Mouse (Mus musculus): ENCODE measurements around the gene Clpb.
"Not testable (repeated sequence)": the region's sequence is repeated elsewhere in the genome, so short reads cannot be mapped to it uniquely, and the experiment has no call there.

The Clpb gene

DNA sequence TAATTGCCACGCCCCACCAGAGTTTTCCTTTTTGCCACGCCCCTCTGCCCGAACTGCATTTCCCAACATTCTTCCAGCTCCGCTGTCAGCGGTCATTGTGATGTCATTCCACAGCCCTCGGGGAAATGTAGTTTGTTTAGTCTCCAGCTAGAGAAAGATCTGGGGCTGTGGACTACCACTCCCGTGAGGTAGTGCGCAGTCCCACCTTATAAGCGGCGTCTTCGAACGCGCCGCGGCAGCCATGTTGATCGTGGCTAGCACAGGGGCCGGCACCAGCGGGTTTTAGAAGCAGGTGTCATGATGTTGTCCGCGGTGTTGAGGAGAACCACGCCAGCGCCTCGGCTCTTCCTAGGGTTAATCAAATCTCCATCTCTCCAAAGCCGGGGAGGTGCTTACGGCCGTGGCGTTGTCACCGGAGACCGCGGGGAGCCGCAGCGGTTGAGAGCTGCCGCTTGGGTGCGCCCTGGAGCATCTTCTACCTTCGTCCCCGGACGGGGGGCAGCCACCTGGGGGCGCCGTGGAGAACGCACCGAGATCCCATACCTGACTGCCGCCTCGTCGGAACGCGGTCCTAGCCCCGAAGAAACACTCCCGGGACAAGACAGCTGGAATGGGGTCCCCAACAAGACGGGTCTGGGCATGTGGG, at the start of gene Clpb:
TSS of gene Clpb (plus strand) at position 120 of the 646 bp plus-strand sequence.
- DNase-seq (ENCODE audit: inconsistent ontology term): peak; percentile 94

DNA sequence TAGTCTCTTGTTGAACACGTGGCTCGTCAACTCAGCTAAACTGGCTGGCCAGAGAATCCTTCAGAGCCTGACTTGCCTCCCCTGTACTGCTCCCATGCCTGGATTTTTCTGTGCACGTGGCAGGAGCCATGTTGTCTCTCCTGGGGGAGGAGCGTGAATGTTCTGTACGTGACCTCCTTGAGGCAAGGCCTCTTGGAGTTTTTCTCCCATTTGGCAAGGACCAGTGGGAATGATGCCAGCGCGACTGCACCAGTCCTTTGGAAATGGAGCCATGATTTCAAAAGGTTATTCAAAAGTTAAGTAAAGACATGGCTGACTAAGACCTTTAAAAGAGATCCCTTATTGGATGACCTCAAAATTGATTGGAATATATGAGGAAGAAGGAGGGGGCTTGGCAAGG, 48.0 kb upstream of the Clpb start:
- no peak for DNase-seq (ENCODE audit: inconsistent ontology term)

DNA sequence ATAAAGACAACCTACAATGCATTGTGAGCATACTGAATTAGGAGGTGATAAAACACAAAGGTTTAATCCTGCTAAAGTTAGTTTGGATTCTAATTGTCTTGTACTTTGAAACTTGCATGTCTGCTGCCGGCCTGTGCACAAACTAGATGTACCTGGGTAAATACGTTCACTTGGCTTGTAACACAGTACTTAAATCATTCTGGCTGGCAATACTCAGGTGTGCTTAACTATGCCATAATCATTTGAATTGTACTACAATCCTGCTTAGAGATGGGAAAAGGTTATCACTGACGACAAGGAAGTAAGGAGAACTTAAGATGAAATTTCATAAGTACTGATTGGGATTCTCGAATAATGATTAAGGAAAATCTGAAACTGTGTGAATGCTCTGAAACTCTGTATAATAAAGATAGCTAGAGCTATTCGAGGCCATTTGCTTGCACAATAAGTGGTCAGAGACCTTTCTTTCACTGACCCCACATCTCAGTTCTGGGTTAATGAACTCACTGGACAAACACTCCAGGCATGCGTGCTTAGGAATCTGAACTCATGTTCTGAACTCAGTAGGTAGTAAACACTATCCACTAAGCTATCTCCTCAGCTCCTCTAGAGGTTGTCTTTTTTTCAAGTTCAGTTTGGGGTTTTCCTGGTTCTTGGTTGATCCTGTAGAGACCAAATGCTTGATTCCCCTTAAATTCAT, 47.1 kb upstream of the Clpb start:
- DNase-seq (ENCODE audit: inconsistent ontology term): peak; percentile 52

DNA sequence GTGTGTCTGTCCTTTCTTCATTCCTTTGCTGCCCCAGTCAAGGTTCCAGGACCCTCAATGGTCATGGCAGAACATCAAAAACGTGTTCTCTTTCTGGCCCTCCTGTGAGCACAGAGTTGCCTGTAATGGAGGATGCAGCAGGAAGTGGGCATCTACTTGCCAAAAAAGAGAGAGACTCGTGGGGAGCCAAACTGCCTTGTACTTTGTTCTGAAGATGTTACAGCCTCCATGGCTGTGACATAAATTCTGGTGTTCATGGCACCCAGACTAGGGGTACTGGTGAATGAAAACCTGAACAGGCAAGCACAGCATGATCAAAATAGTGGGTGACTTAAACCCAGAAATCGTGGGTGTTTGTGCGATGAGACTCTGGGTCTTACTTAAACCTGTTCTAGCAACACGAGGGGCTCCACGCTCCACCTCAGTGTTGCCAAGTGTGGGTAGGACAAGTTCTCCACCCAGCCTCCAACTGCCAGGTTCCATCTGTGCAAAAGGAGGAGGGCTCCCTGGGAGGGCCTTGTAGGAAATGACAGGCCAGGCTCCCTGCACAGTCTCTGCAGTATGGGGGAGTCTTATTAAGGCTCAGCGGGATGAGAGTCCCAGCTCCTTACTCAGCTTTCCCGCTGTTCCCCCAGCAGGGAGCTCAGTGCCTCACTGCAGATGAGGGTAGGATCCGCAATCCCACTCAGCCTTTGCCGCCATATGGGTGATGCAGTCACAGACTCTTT, 45.8 kb upstream of the Clpb start:
- DNase-seq (ENCODE audit: inconsistent ontology term): no peak

DNA sequence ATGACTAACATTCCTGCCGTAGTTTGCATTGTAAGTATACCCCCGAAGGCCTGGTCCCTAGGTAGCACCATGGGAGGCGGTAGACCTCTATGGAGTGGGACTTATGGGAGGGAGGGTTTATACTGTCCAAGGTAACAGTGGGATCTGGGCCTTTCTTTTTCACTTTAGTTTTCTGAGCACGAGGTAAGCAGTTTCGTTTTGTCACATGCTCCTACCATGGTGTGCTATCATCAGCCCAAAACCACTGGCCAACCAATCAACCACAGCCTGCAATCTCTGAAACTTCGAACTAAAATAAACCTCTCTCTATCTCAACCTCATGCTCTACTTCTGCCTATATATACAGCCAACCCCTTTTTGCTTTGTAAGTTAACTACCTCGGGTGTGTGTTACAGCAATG, 45.2 kb upstream of the Clpb start:
- no peak for DNase-seq (ENCODE audit: inconsistent ontology term)

DNA sequence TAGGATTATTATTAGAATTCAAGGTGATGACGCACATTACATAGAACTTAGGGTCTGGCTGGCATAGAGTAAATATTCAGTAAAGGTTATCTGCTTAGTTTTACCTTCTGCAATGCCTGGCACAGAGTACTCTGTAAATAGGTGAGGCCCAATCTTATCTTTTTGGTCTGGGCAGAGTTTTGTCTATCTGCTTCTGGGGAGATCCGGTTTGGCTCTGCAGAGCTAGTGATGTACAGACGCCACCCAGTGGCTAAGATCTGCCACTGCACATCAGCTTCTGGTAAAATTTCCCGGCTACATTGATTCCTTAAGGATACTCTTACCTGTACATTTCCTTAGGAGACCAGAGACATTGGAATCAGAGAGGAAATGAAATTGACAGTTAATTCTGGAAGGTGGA, 43.1 kb upstream of the Clpb start:
- DNase-seq (ENCODE audit: inconsistent ontology term): no peak

DNA sequence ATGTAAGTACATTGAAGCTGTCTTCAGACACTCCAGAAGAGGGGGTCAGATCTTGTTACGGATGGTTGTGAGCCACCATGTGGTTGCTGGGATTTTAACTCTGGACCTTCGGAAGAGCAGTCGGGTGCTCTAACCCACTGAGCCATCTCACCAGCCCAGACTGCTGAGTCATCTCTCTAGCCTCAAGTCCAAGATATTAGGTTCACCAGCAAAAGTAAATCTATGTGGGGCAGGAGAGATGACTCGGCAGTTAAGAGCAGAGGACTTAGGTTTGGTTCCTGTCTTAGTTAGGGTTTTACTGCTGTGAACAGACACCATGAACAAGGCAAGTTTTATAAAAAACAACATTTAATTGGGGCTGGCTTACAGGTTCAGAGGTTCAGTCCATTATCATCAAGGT, 41.6 kb upstream of the Clpb start:
- DNase-seq (ENCODE audit: inconsistent ontology term): not testable (repeated sequence)

DNA sequence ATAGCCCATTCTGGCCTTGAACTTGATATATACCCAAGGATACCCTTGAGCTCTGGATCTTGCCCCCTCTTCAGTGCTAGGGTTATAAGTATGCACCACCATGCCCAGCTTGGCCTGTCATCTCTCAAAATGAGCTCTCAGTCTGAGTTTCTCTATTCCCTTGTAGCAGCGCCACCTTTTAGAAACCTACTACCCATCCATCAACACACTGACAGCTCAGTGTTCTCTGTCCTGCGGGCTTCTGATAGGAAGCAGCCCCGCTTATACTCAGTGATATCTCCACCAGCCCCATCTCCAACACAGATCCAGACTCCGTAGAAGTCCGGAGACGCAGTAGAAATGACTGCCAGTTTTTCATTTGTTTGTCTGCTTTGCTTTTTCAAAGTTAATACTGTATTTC, 39.1 kb upstream of the Clpb start:
- DNase-seq (ENCODE audit: inconsistent ontology term): no peak

DNA sequence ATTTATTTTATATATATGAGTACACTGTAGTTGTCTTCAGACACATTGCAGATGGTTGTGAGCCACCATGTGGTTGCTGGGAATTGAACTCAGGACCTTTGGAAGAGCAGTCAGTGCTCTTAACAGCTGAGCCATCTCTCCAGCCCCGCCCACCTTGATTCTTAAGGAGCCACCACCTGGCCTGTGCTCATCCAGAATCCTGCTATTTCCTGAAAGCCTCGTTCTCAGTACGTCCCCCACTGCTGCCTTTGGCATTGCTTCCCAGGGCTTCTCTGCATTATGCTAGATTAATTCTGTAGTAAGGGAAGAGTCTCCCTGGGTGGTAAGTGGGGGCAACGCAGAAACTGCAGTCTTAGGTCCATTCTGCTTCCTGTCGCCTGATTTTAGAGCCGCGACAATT, 36.3 kb upstream of the Clpb start:
- not testable (repeated sequence) for DNase-seq (ENCODE audit: inconsistent ontology term)

DNA sequence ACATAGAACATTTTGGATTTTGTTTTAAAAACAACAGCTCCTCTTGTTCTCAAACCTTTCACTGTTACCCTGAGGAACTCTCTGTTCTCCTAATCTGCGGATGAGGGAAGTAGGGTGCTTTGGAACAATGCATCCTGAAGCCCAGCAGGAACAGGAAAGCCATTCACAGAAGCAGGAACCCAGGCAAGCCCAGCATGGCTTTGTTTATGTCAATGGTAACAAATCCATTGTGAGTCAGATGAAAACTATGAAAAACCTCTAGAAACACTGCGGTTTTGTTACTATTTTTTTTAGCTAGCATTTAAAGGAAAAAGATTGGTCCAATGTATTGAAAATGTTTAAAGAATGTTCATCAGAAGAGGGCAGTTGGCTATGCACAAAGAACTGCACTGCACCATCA, 35.0 kb upstream of the Clpb start:
- DNase-seq (ENCODE audit: inconsistent ontology term): peak; percentile 67

DNA sequence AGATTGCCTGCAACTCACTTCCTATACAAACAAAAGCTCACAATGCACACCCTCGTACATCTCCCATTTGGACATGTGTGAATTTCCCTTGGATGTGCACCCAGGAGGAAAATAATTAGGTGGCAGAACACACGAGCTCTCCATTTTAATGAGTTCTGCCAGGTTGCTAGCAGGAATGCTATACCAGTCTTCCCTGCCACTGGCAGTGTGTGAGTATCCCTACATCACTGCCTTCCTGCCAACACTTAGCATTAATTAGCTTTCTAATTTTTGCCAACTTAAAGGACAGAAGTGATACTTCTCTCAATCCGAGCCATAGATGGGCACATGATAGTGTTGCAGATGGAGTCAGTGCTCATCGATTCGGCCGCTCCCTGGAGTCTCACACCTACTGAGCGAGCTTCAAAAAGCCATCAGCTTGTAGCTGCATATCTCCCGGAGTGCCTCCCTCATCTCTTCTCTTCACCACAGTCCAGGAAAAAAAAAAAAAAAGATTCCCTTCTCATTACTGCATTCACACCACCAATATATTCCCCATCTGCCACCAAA, 29.7 kb upstream of the Clpb start:
- DNase-seq (ENCODE audit: inconsistent ontology term): no peak

DNA sequence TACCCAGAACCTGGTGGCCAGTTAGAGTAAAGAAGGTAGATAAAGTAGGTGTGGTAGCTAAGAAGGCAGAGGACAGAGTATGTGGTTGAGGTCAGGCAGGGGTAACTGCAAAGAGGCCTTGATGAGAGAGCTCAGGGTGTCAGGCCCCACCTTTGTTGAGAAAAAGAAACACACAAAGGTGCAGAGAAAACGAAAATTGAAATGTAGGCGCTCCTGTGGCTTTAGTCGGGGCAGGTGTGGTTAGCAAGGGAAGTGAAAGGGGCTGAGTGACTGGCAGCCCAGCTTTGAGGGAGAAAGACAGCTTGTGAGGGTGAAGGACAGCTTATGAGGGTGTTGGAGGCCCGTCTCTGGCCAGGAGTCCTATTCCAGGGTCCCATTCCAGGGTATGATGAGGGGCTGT, 28.9 kb upstream of the Clpb start:
- DNase-seq (ENCODE audit: inconsistent ontology term): no peak

DNA sequence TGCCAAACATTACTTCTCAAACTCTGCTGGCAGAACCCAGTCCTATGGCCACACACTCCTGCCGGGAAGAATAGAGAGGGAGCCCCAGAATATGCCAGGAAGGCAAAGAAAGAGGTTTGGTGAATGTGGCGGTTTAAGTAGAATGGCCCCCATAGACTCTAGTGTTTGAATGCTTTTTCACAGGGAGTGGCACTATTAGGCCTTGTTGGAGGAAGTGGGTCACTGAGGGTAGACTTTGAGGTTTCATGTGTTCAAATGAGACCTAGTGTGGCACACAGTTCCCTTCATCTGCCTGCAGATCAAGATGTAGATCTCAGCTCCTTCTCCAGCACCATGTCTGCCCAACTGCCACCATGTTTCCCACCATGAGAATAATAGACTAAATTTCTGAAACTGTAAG, 27.4 kb upstream of the Clpb start:
- DNase-seq (ENCODE audit: inconsistent ontology term): no peak

DNA sequence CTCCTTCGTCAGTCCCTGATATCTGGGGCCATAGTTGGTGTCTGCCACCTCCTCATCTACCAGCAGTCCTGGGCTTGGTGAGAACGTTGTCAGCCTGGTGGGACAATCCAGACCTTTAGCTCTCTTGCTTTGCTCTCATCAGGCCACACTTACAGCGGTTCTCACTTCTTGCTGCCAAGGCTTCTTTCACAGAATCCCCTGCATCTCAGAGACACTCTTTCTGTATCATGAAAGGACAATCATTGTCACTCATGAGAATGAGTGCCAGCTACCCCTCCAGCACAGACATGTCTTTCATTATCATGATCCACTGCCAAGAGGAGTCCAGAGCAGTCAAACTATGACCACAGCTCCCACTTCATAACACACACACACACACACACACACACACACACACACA, 19.6 kb upstream of the Clpb start:
- DNase-seq (ENCODE audit: inconsistent ontology term): no peak

DNA sequence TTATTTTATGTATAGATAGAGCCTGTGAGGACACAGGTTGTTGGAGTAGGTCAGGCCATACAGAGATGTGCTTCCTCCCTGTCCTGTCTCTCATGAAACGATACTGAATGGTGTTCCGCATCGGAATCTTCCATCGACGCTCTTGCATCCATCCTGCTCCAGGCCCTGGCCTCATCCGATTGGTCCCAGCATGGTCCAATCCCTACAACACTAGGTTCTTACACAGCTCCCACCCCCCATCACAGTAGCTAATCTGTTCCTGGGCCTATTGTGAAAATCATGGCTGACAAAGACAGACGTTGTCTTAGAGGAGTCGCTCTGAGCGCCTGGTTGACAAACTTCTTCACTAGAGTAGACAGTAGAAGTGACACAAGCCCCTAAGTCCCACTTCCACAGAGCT, 13.7 kb upstream of the Clpb start:
- no peak for DNase-seq (ENCODE audit: inconsistent ontology term)

DNA sequence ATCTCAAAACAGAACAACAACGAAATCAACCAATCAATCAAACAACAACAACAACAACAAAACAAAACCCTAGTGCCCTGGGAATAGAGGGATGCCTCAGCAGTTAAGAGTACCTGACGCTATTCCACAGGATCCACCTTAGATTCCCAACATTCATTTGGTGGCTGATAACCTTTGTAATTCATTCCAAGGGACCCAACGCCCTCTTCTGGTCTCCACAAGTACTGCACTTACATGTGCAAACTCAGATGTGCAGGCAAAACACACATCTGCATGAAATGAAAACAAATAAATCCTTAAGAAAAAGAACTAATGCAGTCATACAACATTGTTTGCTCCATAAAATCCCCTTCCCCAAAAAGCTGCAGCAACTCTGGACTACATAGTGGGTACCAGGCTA, 12.9 kb upstream of the Clpb start:
- DNase-seq (ENCODE audit: inconsistent ontology term): no peak

DNA sequence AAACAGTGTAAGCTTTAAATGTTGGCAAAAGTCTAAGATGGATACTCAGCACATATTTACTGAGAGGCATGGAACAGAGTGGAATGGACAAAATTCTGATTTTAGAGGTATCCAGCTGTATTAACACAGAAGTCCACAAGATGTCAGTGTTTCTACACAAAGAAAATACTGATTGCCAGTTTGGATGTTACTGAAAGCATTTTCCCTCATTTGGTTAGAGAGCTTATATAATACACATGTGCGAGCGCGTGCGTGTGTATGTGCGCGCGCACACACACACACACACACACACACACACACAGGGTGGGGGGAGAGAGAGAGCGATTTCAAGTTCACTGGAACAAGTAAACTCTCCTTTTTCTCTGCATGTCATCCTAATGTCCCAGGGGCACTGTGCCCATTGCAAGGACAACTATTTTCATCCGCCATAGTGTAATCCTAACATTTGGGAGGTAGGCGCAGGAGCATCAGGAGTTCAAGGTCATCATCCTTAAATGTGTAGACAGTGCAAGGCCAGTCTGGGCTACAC, 9.7 kb upstream of the Clpb start:
- peak; percentile 57 for DNase-seq (ENCODE audit: inconsistent ontology term)

DNA sequence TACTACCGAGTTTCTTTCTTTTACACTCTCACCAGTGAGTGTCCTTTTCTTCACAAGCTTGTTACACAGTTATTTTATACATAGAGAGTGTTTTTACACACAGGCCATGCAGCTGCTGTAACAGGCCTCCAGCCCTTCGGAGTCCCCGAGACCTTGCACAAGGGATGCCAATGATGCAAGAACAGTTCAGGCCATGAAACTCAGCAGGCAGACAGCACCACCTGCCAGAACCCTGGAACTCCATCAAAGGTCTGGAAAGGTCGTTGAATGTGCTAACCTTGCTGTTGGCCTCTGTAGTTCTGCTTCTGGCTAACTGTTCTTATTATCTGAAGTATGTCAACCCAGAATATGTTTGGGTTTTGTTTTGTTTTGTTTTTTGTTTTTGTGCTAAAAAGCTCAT, 8.5 kb upstream of the Clpb start:
- DNase-seq (ENCODE audit: inconsistent ontology term): no peak

DNA sequence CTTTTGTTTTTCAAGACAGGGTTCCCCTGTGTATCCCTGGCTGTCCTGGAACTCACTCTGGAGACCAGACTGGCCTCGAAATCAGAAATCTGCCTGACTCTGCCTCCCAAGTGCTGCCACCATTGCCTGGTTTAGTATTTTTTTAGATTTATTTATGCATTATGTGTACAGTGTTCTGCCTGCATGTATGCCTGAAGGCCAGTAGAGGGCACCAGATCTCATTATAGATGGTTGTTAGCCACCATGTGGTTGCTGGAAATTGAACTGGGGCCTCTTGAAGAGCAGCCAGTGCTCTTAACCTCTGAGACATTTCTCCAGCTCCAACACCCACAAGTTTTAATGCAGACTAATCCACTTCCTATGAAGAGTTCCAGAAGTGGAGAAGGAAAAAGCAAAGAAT, 1.4 kb upstream of the Clpb start:
- DNase-seq (ENCODE audit: inconsistent ontology term): no peak

DNA sequence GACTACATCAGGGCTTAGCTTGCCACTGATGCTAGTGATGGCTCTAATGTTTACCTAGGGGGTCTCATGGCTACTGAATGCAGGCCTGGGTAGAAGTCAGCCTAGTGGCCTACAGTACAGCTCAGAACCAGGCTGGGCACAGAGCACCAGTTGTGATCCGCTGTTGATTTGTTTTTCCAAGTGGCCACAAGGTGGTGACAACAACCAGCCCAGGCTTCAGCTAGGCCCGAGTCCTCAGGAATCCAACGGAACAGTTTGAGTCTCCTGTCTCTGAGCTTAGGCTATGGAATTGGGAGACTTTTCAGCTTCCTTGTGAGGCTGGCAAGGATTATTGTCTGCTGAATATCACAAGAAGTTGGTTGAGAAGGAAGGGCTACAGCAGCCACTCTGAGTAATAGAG, 3.1 kb downstream of the Clpb start:
- peak; percentile 67 for DNase-seq (ENCODE audit: inconsistent ontology term)

DNA sequence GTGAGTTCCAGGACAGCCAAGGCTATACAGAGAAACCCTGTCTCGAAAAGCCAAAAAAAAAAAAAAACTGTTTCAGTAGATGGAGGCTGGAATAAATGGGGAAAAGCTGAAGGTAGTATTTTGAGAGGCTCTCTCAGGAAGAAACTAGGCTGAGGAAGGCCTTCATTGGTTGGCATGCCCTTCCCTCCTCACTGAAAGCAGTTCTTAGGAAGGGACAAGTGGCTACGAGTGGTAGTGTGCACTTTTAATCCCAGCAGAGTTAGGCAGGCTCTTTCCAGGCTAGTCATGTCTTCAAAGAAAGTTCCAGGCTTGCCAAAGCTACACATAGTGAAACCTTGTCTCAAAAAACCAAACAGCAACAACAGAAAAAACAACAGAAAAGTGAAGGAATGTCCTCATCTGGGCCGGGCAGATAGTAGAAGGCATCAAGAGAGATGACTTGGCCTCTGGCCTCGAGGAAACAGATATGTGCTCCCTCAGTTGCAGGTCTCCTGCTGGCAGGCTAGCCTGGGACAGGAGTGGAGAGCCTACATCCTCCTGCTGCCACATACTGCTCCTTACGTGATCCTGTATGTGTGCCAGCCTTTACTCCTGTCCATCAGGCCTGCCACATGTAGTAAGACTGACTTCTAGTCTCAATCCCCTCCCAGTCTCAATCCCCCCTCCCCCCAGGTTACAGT, 8.3 kb downstream of the Clpb start:
- no peak for DNase-seq (ENCODE audit: inconsistent ontology term)

DNA sequence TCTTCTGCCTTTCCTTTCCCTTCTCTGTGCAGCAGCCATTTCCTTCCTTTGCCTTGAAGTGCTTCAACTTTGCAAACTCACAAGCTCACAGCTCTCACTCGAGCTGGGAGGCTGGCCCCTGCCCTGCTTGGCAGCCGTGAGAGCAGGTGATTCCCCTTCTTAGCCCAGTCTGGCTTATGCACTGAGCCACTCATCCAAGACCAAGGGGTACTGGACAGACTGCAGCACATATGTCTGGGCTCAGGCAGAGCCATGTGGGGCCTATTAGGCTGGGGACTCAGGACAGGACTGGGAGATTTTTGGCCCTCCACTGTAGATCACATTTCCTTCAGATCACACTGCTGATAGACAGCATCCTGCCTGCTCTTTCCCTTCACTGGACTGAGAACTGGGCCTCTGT, 10.1 kb downstream of the Clpb start:
- DNase-seq (ENCODE audit: inconsistent ontology term): no peak
